Mouse (Mus musculus): ENCODE measurements around the gene Chaf1a.
A peak's percentile ranks its signal among the peaks of the same experiment; 100 is the strongest.
"Not testable (repeated sequence)": the region's sequence is repeated elsewhere in the genome, so short reads cannot be mapped to it uniquely, and the experiment has no call there.

Chaf1a gene

DNA sequence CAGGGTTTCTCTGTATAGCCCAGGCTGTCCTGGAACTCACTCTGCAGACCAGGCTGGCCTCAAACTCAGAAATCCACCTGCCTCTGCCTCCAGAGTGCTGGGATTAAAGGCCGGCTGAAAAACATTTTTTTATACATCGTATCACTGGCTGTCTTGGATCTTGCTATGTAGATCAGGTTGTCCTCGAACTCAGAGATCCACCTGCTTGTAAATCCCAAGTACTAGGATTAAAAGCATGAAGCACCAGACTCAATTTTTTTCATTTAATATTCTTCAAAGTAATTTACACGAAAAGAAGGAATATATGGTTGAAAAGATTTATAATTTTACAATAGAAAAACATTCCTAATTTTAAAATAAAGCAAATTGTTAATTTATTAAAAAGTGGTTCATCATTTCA is 894 bp upstream of the Chaf1a start:
- DNase-seq = no peak

DNA sequence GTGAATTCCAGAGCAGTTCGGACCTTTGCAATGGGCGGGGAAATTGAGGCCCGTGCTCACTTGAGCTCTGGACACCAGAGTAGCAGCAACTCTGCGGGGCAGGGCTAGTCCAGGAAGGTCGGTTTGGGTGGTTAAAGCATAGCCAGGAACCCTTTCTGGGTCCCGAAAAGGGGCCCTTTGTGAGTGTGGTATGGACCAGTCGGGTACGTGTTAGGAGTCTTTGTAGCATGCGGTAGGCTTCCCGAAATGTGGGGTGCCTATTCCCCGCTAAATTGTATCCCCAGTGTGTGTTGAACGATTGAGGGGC is 571 bp downstream of the Chaf1a start:
- no peak for DNase-seq

DNA sequence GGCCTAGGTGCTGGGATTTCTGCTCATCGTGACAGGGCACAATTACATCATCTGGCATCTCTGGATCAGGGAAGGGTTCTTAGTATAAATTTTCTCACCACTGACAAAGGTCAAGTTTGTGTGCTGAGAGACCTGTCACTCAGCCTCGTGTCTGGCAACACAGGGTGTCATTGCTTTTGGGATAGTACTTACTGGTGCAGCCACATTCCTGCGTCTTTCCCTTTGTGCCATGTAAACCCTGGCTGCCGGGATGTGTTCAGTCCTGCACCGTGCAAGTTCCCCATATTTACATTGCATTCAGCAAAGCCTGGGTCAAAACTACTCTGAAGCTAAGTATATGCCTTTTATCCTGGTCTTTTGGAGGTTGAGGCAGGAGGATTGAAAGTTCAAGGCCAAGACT is 11.1 kb downstream of the Chaf1a start:
- DNase-seq = no peak

GRCm38 (mm10) chr17:56054938-56055337 is 14.7 kb downstream of the Chaf1a start:
- DNase-seq = no peak

GRCm38 (mm10) chr17:56055945-56056678 is 15.9 kb downstream of the Chaf1a start:
- no peak for DNase-seq

GRCm38 (mm10) chr17:56057381-56058120 is 17.3 kb downstream of the Chaf1a start:
- no peak for DNase-seq

DNA sequence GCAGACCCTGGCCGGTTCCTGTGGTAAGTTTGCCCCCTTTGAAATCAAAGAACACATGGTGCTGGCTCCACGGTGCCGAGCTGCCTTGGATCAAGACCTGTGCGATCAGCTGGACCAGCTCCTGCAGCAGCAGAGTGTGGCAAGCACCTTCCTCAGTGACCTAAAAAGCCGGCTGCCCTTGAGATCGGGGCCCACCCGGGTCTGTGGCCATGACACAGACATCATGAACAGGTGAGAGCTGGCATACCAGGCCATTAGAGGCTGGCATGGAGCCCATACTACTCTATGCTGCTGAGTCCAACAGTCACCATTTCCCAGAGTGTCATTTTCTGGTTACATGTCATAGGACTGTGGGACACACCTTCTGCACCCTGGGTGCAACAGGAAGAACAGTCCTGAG is 21.8 kb downstream of the Chaf1a start:
- no peak for DNase-seq

- DNase-seq = not testable (repeated sequence)
Observed at GRCm38 (mm10) chr17:56065715-56066114, 25.5 kb downstream of the Chaf1a start.

DNA sequence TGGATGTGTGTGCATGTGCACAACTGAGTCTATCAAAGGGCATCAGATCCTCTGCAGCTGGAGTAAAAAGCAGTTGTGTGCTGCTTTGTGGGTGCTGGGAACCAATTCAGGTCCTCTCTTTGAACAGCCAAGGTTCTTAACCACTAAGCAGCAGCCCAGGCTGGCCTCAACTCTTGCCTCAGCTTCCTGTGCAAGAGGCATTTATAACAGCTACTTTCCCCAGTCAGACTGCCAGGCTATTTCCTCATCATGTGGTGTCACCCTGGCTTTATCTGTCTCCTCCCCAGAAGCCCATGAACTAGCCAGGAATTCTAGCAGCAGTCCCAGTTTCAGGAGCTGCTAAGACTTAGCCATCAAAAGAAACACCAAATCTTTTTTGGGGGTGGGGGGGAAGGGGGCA is 26.2 kb downstream of the Chaf1a start:
- no peak for DNase-seq

GRCm38 (mm10) chr17:56069066-56069465 is 28.8 kb downstream of the Chaf1a start:
- DNase-seq = no peak

- no peak for DNase-seq
Observed at GRCm38 (mm10) chr17:56071126-56071525, 30.9 kb downstream of the Chaf1a start.

- no peak for DNase-seq
Observed at GRCm38 (mm10) chr17:56072243-56072642, 32.0 kb downstream of the Chaf1a start.

- DNase-seq = peak; percentile 94
Observed at GRCm38 (mm10) chr17:56074097-56074826, 34.0 kb downstream of the Chaf1a start.

- peak; percentile 99 for DNase-seq
Observed at GRCm38 (mm10) chr17:56074827-56075208, 34.6 kb downstream of the Chaf1a start, which contains the start of gene Ubxn6. TSS of gene Ubxn6 (minus strand) at chr17:56075028.

- no peak for DNase-seq
Observed at GRCm38 (mm10) chr17:56077523-56077922, 37.3 kb downstream of the Chaf1a start.

- DNase-seq = not testable (repeated sequence)
Observed at GRCm38 (mm10) chr17:56078361-56078760, 38.1 kb downstream of the Chaf1a start.

DNA sequence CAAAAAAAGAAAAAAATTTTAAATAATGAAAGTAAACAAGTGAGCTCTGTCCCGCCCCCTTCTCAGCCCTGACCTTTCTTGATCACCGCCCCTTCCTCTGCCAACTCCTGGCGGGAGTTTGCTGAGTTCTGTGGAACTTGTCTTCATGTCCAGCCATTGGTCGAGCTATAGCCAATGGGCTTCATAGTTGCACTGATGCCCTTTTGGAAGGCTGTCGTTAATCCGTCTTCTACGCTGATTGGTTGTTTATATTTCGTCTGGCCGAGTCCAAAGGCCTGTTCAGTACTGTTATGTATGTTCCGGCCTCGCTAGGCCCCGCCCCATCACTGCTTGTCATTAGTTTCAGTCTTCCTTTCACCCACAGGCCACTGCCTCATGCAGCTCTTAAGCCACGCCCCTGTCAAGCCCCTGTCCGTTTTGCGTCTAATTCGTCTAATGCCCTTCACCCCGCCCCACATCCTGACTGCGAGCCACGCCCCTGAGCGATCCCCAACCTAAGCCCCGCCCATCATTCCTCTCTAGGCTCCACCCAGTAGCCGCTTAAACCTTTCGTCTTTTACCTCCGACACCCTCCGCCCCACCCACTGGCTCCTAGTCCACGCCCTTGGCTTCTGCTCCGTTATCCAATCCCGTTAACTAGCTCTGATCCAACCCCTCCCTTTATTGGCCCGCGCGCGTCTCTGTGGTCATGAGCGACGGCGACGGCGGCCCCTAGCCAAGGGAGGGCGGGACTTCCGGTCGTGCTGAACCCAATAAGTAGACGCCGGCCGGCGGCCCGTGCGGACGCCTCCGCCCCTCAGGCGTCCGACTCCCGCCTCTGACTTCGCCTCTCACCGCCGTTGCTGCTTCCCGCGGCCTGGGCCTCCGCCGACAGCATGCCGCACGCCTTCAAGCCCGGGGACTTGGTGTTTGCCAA is 38.9 kb downstream of the Chaf1a start, which contains the start of gene Hdgfl2:
Hdgfl2 (plus strand) TSS at position 755 of the 916 bp plus-strand sequence.
- DNase-seq = peak; percentile 100

DNA sequence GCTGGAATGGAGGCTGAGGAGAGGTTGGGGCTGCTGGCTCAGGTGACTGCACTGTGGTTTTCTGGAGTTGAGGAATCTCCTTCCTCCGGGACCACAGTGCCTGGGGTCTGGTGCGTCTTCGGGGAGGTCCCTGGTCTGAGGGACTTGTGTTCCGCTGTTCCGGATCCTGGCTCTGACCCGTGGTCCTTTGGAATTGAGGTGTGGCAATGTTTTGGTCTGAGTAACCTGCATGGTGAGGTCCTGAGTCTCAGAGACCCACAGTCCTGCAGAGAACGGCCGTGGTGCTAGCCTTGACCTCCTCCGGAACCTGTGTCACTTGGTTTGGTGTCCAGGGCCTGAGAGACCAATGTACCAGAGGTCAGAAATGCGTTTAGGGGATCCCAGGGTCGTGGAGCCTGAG is 39.7 kb downstream of the Chaf1a start:
- peak; percentile 25 for DNase-seq

- peak; percentile 43 for DNase-seq
Observed at GRCm38 (mm10) chr17:56080781-56081585, 40.7 kb downstream of the Chaf1a start.

GRCm38 (mm10) chr17:56092312-56092711 is 52.1 kb downstream of the Chaf1a start:
- no peak for DNase-seq

DNA sequence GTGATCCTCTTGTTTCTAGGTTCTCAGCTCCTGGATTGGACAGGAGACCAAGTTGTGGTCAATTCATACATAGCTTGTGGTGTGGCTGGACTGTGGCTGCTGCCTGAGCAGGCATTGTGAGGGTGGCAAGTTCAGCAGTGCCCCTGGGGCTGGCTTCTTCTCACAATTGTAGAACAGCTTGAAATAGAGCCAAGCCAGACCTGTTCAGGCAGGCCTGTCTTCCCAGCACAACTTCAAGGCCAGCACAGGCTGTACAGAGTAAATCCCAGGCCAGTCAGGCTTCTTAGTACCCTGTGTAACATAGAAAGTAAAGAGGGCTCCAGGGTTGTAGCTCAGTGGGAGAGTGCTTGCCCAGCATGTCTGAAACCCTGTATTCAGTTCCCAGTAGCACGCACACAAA is 52.6 kb downstream of the Chaf1a start:
- no peak for DNase-seq

GRCm38 (mm10) chr17:56096883-56097282 is 56.6 kb downstream of the Chaf1a start:
- no peak for DNase-seq
